Mouse (Mus musculus) neutrophil, adult 5-6 weeks (primary cell): ENCODE results near the gene Gpr6. TPM values are rescaled to one million over a fixed set of nuclear protein-coding genes. Genes with fewer than 3 reads are reported as not detected.

Source experiments
- ATAC-seq: fragments of 151-379, 151-347 bp; 2 replicates; pipeline ENCODE4 v1.8.0; 2017; ENCODE audit warnings: mild to moderate bottlenecking, moderate TSS enrichment; ENCODE audit not compliant: insufficient number of reproducible peaks, poor library complexity, low FRiP score, severe bottlenecking; ENCODE audit errors: extremely low read depth
- total RNA-seq: library from RNA; stranded (forward); fragments of 200-1000 nt; gene quantifications from 2 replicates; pipeline ENCODE4 v1.2.3, GENCODE M21; 2017

Gpr6 gene
- total RNA-seq, result not detected in 2 replicates

DNA sequence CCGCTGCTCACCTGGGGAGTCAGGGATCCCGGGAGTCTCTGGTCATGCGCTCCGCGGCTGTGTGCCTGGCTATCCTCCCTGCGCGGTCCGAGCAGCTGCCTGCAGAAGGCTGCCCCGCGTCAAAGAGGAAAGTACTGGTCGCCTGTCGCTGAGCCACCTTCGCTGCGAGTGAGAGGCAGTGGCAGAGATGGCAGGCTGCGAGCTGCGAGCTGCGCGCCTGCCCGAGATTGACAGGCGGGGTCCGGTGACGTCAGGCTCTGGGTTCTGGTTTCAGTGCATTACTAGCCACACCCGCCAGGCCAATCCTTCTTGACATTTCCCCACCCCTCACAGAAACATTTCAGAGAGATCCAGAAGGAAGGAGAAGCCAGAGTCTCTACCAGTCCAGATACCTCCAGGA is at the start of gene Gpr6:
Gpr6 (minus strand) TSS at position 170 of the 400 bp plus-strand sequence.
- no peak for ATAC-seq

GRCm38 (mm10) chr10:41100060-41100459 is 28.0 kb upstream of the Gpr6 start:
- no peak for ATAC-seq

- no peak for ATAC-seq
These were observed 26.1 kb upstream of the Gpr6 start for GRCm38 (mm10) chr10:41098137-41098536.

GRCm38 (mm10) chr10:41088852-41089251 is 16.8 kb upstream of the Gpr6 start:
- ATAC-seq, result no peak

DNA sequence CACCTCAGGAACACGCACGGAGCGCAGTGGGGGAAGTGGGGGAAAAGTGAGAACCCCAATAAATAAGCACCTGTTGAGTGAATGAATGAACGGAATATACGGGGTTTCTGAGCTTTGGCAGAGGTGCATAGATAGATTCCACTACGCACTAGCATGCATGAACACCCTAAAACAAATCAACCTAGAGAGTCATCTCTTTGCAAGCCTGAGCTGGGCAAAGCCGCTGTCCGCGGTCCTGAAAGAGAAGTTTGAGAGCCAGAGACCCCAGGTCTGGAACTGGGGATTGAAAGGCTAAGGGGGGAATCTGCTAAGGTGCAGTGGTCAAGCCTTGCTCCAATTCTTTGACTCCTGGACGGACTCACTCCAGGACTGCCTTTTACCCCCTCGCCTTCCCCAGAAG is 389 bp downstream of the Gpr6 start:
- no peak for ATAC-seq

GRCm38 (mm10) chr10:41070693-41071651 is 1.1 kb downstream of the Gpr6 start:
- no peak for ATAC-seq

GRCm38 (mm10) chr10:41060250-41060831 is 11.7 kb downstream of the Gpr6 start:
- no peak for ATAC-seq

DNA sequence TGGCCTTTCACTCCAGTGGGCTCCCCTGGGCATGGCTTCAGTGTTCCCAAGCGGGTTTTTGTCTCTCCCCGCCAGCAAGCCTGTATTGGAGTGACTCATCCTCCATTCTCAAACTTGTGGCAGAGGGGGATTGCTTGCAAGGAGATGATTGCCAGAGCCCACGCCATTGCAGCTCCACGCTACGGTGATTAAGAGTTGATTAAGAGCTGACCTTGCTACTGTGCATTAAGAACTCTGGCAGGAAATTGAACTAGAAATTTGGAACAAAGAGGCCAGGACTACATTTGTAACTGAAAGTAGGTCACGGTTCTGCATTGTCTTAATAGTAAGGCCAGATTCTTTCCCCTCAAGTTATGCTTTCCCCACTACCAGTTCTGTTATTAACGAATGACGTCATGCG is 16.5 kb downstream of the Gpr6 start:
- ATAC-seq, result no peak

DNA sequence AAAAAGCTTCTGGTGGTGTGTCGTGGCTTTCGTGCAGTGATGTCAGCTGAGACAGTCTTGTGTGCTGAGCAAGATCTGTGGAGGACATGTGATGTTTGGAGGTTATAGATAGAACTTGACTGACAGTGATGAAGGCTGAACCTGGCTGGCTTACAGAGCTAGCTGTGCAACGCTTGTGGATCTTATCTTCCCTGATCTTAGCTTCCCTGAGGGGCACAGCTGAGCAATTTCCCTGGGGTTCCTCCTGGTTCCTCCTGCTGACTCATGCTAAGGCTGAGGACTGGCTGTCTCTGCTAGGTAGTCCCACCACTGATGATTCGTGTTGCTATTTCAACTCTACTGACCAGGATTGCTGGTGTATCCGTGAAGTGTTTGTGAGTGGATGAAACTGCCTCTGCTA is 18.1 kb downstream of the Gpr6 start:
- no peak for ATAC-seq

DNA sequence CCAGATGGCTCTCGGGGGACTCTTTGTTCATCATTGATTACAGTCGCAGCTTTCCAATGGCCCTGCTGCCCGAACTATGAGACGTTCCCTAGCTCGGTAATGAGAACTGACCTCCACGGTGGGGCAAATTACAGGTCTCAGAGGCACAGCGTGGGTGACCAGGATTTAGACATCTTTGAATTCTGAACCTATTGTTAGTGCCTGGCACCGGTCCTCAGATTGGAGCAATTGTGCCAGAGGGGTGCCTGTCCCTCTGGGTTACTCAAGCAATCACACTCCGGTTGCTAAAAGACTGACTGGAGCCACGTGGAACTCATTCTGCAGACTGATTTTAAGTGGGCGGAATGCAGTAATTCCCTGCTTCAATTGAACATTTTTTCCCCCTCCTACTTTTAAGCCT is 29.8 kb downstream of the Gpr6 start:
- ATAC-seq, result no peak

- ATAC-seq, result no peak
These were observed 30.6 kb downstream of the Gpr6 start for GRCm38 (mm10) chr10:41041478-41041877.

DNA sequence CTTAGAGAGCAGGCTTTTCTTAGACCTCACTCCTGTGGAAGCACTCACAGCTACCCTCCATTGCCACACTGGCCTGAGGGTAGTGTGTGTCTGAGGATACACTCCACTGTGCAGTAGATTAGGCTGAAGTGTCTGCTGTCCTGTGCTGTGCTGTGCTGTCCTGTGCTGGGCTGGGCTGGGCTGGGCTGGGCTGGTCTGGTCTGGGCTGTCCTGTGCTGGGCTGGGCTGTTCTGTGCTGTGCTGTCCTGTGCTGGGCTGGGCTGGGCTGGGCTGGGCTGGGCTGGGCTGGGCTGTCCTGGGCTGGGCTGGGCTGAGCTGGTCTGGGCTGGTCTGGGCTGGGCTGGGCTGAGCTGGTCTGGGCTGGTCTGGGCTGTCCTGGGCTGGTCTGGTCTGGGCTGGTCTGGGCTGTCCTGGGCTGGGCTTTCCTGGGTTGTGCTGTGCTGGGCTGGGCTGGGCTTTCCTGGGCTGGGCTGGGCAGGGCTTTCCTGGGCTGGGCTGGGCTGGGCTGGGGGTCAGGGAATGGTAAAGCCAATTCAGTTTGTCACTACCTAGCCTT is 31.5 kb downstream of the Gpr6 start:
- no peak for ATAC-seq

GRCm38 (mm10) chr10:41038476-41038875 is 33.6 kb downstream of the Gpr6 start:
- no peak for ATAC-seq

- ATAC-seq, result no peak
These were observed 34.4 kb downstream of the Gpr6 start for GRCm38 (mm10) chr10:41037722-41038121.

DNA sequence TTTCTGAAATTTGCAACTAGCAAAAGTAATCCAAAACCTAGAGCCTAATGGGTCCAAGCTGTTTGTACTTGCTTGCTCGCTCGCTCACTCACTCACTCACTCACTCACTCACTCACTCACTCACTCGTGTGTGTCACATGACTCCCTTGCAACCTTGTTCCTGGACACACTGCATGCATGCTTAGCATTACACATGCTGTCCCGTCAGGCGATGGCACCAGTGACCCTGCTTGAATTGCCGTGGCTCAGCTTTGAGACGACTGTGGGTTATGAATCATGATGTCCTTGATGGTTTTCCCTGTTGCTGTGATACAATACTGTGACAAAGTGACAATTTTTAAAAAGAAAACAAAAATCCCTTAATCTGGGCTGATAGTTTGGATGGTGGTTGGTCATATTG is 39.3 kb downstream of the Gpr6 start:
- no peak for ATAC-seq

DNA sequence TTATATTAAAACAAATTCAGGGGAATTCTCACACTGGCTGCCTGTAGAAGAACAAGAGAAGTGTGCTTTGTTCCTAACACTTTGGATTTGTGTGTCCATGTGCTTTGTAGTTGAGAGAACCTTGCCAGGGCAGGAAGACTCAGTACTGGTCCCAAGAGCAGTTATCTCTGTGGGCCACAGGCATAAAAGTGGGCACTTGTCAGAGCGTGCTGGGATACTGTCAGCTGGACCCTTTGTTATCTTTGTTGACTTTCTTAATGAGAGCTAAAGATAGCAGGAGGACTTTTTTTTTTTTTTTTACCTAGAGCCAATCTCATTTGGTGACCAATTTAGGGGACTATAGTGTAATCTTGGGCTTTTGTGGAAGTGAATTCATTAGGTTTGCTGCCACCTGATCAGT is 47.2 kb downstream of the Gpr6 start:
- no peak for ATAC-seq

DNA sequence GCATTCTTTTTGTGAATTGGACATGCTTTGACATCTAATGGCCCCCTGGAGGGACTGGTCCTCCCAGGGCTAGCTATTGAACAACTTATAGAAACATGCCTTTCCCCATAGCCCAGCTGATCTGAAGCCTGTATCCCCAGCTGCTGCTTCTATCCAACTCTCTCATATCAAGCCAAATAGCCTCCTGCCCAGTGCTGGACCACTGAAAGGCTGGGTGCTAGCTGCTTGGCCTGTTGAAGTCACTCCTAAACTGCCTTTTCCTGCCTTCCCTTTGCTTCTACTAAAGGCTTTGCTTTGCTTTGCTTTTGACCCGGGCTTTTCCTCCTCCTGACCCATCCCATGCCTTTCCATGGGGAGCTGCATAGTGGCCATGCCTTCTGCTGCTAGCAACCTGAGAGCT is 47.7 kb downstream of the Gpr6 start:
- ATAC-seq, result no peak

DNA sequence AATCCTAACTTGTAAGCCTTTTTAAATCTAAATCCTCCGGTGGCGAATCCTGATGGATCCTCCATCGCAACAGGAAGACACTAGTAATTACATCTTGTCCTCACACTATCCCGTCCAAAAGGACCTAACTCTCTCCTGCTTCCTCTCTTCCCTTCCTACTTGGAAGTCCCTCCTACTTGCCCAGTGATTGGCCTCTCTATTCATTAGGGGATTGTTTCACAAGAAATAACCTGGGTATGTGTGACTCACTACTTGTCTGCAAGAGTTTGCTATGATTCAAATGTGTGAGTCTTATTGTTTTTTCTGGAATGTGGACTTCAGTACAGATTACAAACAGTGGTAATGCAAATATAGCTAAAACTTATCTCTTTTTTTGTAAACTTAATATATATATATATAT is 49.9 kb downstream of the Gpr6 start:
- ATAC-seq, result no peak
